Mouse (Mus musculus) embryonic fibroblast, embryonic 13.5 days (primary cell): ENCODE results near the gene Tmub2. TPM values are rescaled to one million over a fixed set of nuclear protein-coding genes. Genes with fewer than 3 reads are reported as not detected.
A peak's percentile ranks its signal among the peaks of the same experiment; 100 is the strongest.
"Not testable (repeated sequence)": the region's sequence is repeated elsewhere in the genome, so short reads cannot be mapped to it uniquely, and the experiment has no call there.

Experiments
- H3K27ac ChIP-seq: 2 replicates; pipeline ENCODE4 v1.5.1; 2012; ENCODE audit warnings: low read length, control low read depth, inconsistent platforms; ENCODE audit not compliant: insufficient read depth
- H3K4me1 ChIP-seq: 2 replicates; pipeline ENCODE4 v1.6.1; 2011; ENCODE audit warnings: low read length; ENCODE audit not compliant: control insufficient read depth, insufficient read depth
- H3K4me3 ChIP-seq: 2 replicates; pipeline ENCODE4 v1.5.1; 2011; ENCODE audit warnings: mild to moderate bottlenecking, control low read depth, low read length; ENCODE audit not compliant: insufficient read depth
- CTCF ChIP-seq: IDR thresholded peaks from 2 replicates; pipeline ENCODE4 v1.5.1; 2011; ENCODE audit warnings: mild to moderate bottlenecking, control low read depth, low read length, moderate library complexity, borderline replicate concordance; ENCODE audit not compliant: insufficient read depth
- POLR2A ChIP-seq: IDR thresholded peaks from 2 replicates; pipeline ENCODE4 v1.6.1; 2011; ENCODE audit warnings: low read depth, mild to moderate bottlenecking, control low read depth, low read length, moderate library complexity
- polyA plus RNA-seq: library from polyadenylated mRNA; stranded (reverse); fragments of >200 nt; gene quantifications from 2 replicates; pipeline ENCODE4 v1.2.4, GENCODE M21; 2011; ENCODE audit warnings: low read depth; ENCODE audit not compliant: missing spikeins, insufficient read length

The Tmub2 gene
- polyA plus RNA-seq, 1 experiment: 44.6 TPM

DNA sequence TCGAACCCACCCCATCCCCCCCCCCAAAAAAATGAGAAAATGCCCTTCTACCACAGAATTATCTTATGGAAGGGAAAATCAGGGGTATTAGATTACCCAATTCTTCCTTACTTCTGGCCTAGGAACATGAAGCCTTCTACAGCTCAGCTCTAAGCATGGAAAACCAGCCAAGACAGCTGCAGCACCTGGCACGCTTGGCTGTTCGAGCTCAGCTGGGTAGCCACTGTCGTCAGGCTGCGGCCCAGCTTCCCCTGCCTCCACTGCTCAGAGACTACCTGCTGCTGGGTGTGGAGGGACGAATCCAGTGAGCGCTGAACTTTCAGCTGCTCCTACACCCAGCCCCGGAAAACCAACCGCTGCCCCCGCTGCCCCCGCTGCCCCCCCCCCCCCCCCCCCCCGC is 7.0 kb upstream of the Tmub2 start:
- no peaks in the 10 kb centered on the region for H3K4me1 ChIP-seq
- TF ChIP-seq CTCF (no peak), POLR2A (no peak)
- no peak overlapping the region for H3K27ac ChIP-seq
- H3K4me3 ChIP-seq: no peak overlapping the region

DNA sequence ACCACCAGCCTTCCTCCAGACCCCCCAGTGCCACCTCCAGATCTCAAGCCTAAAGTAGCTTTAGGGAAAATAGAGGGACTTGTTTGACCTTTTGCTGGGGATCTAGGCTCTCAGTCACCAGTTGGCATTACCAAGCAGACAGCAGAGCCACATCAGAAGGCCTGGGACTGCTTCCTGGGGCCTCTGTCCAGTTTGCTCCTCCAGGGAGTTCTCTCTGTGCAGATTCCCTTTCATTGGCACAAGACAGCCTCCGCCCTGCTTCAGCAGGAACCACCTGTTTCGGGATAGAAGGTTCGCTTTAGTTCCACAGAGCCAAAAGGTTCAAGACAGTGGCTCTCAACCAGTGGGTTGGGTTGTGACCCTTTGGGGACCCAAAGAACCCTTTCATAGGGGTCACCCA is 5.1 kb upstream of the Tmub2 start:
- TF ChIP-seq CTCF (no peak), POLR2A (no peak)
- no peaks in the 10 kb centered on the region for H3K4me1 ChIP-seq
- H3K4me3 ChIP-seq: no peak overlapping the region
- no peak overlapping the region for H3K27ac ChIP-seq

DNA sequence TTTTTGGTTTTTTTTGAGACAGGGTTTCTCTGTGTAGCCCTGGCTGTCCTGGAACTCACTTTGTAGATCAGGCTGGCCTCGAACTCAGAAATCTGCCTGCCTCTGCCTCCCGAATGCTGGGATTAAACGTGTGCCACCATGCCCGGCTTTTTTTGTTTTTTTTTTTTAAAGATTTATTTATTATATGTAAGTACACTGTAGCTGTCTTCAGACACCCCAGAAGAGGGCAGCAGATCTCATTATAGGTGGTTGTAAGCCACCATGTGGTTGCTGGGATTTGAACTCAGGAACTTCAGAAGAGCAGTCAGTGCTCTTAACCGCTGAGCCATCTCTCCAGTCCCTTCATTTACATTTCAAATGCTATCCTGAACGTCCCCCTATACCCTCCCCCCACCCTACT is 4.5 kb upstream of the Tmub2 start:
- H3K4me1 ChIP-seq, H3K27ac ChIP-seq, H3K4me3 ChIP-seq: not testable (repeated sequence)

DNA sequence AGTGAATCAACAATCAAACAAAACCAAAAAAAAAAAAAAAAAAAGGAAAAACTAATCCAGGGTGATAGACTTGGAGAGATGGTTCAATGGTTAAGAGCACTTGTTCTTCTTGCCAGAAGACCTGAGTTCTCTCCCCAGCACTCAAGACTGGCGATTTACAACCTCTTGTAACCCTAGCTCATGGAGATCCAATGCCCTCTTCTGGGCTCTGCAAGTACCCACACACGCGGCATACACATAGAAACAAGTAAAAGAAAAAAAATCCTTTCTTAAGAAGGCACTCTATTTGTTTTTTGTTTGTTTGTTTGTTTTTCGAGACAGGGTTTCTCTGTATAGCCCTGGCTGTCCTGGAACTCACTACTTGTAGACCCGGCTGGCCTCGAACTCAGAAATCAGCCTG is 809 bp upstream of the Tmub2 start:
- H3K4me1 ChIP-seq: peaks cover 2% of the 10 kb centered on the region; the same call in 1 of the 2 replicates
- H3K27ac ChIP-seq: peak overlapping the region; percentile 48; the same call in 1 of the 2 replicates
- no peak overlapping the region for H3K4me3 ChIP-seq
- no peak for TF ChIP-seq POLR2A
- TF ChIP-seq CTCF: no peak

DNA sequence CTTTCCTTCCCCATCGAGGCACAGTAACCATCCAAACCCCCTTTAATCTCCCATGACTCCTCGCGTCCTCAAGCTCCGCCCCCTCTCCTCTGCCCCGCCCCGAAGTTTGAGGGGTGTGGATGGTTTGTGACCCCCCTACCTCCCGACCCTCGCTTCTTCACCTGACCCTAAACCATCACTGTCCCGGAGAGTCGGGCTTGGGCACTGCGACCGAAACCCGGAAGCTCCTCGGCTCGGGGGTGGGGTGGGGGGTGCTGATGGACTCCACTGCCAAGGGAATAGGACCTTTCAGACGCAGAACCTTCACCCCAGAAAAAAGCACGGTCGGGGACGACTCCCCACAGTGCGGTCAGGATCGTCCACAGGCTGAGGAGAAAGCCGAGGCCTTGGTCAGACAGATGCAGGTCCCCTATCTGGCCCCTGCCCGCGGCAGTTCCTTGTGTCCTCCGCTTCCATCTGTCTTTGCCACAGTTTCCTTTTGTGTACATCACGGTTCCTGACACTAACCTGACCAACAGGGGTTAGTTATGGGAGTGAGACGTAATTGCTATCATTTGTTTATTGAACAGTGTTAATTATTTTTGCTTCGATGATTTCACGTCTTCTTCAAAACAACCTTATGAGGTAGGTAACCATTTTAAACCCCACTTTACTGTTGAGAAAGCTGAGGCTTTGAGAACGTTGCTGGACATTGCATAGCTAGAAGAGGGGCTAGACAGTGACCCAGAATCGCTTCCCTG is 534 bp downstream of the Tmub2 start:
- Histone ChIP-seq H3K4me1 (peaks cover 2% of the 10 kb centered on the region; the same call in 1 of the 2 replicates), H3K4me3 (peak overlapping the region; percentile 82), H3K27ac (peak overlapping the region; percentile 81)
- no peak; the same call in none of the 2 replicates for TF ChIP-seq POLR2A

DNA sequence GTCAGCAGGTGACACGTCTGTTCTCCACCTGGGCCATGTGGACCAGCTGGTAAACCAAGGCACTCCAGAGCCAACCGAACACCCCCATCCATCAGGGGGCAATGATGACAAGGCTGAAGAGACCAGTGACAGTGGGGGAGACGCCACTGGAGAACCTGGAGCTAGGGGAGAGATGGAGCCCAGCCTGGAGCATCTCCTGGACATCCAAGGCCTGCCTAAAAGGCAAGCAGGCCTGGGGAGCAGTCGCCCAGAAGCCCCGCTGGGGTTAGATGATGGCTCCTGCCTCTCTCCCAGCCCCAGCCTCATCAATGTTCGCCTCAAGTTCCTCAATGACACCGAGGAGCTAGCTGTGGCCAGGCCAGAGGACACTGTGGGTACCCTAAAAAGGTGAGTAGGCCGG is 2.8 kb downstream of the Tmub2 start:
- H3K4me1 ChIP-seq: peaks cover 2% of the 10 kb centered on the region; the same call in 1 of the 2 replicates
- H3K27ac ChIP-seq: no peak overlapping the region
- TF ChIP-seq POLR2A (no peak), CTCF (no peak)
- no peak overlapping the region for H3K4me3 ChIP-seq

DNA sequence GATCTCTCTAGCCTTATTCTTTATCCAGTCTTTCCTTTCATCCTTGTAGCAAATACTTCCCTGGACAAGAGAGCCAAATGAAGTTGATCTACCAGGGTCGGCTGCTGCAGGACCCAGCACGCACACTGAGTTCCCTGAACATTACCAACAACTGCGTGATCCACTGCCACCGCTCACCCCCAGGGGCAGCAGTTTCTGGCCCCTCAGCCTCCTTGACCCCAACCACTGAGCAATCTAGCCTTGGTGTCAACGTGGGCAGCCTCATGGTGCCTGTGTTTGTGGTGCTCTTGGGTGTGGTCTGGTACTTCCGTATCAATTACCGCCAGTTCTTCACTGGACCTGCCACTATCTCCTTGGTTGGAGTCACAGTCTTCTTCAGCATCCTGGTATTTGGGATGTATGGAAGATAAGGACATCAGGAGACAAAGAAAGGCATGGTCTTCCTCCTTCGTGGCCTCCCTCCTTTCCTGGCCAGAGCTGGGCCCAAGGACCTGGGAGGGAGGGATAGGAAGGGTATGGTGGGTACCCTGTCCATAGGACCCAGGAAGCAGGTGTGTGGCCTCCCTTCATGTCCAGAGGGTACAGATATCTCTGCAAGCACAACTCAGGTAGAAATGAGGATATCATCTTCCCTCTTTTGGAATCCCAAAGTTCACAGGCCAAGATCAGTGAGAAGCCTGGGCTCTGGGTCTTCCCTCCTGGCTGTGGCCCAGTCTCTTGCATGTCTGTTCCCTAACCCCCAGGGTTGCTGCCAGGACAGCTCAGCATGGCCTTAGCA is 3.5 kb downstream of the Tmub2 start:
- H3K27ac ChIP-seq: no peak overlapping the region
- H3K4me3 ChIP-seq: no peak overlapping the region
- H3K4me1 ChIP-seq: peaks cover 2% of the 10 kb centered on the region; the same call in 1 of the 2 replicates
- TF ChIP-seq POLR2A (no peak; the same call in 1 of the 2 replicates), CTCF (no peak)

DNA sequence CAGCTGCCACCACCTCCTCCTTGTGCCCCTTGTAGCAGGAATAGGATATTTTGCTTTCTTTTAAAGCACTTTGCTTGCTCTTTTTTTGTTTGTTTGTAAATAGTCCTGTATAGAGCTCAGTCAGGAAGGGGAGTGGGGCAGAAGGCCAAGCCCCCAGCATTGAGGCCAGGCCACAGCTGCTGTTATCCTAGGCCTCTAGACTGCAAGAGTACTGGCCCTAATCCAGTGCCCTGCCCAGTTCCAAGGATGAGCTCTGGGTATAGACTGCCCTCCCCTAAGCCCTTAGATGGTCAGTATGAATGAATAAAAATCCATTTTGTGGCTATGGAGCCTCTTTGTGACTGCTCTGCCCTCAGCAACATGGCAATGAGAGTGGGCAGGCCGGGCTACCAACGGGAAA is 4.2 kb downstream of the Tmub2 start:
- Histone ChIP-seq H3K4me3 (no peak overlapping the region), H3K4me1 (peaks cover 2% of the 10 kb centered on the region; the same call in 1 of the 2 replicates), H3K27ac (no peak overlapping the region)
- TF ChIP-seq CTCF: no peak
- no peak for TF ChIP-seq POLR2A

DNA sequence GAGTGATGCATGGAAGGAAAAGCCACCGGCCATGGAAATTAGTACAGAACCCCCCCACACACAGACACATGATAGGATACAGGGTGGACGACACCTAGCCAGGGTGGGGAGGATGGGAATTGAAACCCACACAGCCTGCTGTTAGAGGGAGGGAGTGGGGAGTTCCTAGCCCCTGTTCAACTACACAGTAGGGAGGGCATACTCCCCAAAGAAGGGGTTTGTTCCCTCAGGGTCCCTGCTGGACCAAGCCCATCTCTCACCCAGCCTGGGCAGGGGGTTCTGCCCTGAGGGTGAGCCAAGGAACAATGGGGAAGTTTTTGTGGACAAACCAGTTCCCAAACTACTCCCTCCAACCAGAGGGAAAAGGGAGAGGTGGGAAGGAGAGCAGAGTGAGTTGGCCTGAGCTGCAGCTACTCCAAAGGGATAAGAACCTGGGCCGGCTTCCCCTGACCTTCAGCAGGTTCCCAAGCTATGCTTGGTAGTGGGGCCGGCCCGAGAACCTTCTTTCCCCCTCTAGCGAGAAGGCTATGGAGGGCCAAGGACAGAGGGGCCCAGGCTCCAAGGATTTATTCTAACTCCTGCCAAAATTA is 4.9 kb downstream of the Tmub2 start:
- Histone ChIP-seq H3K27ac (no peak overlapping the region), H3K4me1 (peaks cover 2% of the 10 kb centered on the region; the same call in 1 of the 2 replicates), H3K4me3 (no peak overlapping the region)
- TF ChIP-seq POLR2A: peak; percentile 25; the same call in 1 of the 2 replicates
- no peak for TF ChIP-seq CTCF

DNA sequence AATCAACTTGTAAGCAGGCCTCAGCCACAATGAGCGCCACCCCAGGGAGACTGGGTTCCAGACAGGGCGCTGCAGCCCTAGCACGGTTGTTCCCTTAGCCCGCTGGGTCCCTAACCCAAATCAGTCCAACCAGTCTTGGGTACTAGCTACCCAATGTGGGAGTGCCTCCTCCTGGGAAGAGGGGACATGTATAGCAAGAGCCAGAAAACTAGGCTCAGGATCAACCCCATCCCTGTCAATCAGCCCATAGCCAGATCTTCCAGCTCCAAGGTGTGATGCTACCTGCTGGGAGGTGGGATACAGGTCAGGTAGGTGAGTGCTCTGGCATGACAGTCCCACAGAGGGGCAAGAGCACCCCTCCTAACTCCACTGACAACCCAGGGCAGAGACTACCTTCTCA is 5.4 kb downstream of the Tmub2 start:
- no peak overlapping the region for H3K27ac ChIP-seq
- TF ChIP-seq CTCF: no peak
- TF ChIP-seq POLR2A: no peak
- H3K4me3 ChIP-seq: no peak overlapping the region
- peaks cover 2% of the 10 kb centered on the region; the same call in 1 of the 2 replicates for H3K4me1 ChIP-seq

DNA sequence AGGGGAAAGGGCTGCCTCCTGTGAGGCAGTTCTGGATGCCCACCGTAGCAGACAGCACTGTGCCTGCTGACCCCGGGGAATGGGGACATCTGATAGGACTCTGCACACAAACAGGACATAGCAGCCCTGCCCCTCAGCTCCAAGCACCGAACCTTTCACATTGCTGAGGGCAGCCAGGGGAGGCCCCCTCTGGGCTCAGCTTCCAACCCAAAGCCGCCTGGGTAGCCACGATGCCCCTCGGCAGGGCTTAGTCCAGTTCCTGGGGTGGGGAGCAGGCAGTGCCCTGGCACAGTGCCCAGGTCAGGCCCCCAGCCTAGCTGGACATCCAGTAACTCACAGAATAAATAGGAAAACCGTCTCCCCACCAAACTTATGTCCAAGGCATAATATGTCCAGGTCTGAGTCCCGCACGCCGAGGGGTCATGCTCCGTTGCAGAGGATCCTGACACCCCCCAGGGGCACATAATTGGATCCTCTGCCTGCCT is 6.4 kb downstream of the Tmub2 start:
- Histone ChIP-seq H3K4me1 (peaks cover 2% of the 10 kb centered on the region; the same call in 1 of the 2 replicates), H3K27ac (no peak overlapping the region), H3K4me3 (no peak overlapping the region)
- TF ChIP-seq CTCF (no peak), POLR2A (no peak)
